Mouse (Mus musculus): ENCODE results near the gene Phactr2.

DNA sequence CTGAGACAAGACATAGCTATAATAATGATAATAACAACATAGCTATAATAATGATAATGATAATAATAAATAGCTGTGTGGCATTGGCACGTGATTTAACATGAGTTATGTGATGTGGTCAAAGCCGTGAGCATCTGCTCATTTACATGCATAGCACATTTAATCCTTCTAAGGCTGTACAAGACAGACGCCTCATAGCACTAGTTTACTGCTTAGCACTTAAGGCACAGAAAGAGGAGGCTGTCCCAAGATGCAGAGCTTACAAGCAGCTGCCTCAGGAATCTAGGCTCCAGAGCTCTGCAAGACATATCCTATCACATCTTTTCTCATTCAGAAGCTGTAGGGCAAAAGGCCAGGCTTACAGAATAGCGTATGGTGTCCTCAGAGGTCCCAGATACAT lies 11.7 kb upstream of the Phactr2 start:
- TF ChIP-seq CTCF (IDR thresholded peaks at IDR 0.05; ENCODE audit: borderline replicate concordance, extremely low read depth, insufficient read depth, insufficient read length) (no peak), POLR2A (IDR thresholded peaks at IDR 0.05; ENCODE audit: borderline replicate concordance, extremely low read depth, insufficient read depth, insufficient read length, poor library complexity, severe bottlenecking) (no peak)
